Mouse (Mus musculus) MN1 (cell line): ENCODE measurements around the gene Nmrk1.
A peak's percentile ranks its signal among the peaks of the same experiment; 100 is the strongest.

Experiments used
- DNase-seq: peaks from one replicate; pipeline ENCODE4 v3.0.0-alpha.2; 2016; ENCODE audit warnings: low spot score

Nmrk1 gene

GRCm38 (mm10) chr19:18617504-18617903 is 14.2 kb upstream of the Nmrk1 start:
- no peak for DNase-seq

- DNase-seq, result no peak
Measured at GRCm38 (mm10) chr19:18619060-18619459, 12.7 kb upstream of the Nmrk1 start.

GRCm38 (mm10) chr19:18619691-18620090 is 12.1 kb upstream of the Nmrk1 start:
- no peak for DNase-seq

- DNase-seq, result no peak
Measured at GRCm38 (mm10) chr19:18623894-18624293, 7.9 kb upstream of the Nmrk1 start.

- DNase-seq, result no peak
Measured at GRCm38 (mm10) chr19:18629589-18629988, 2.2 kb upstream of the Nmrk1 start.

- no peak for DNase-seq
Measured at GRCm38 (mm10) chr19:18630221-18631119, 1.3 kb upstream of the Nmrk1 start.

GRCm38 (mm10) chr19:18631161-18631643 is 548 bp upstream of the Nmrk1 start:
- DNase-seq, result peak; percentile 35

GRCm38 (mm10) chr19:18632231-18633185 is 758 bp downstream of the Nmrk1 start:
- no peak for DNase-seq

- DNase-seq, result no peak
Measured at GRCm38 (mm10) chr19:18637954-18638353, 6.2 kb downstream of the Nmrk1 start.

GRCm38 (mm10) chr19:18638949-18639348 is 7.2 kb downstream of the Nmrk1 start:
- no peak for DNase-seq

GRCm38 (mm10) chr19:18639552-18639951 is 7.8 kb downstream of the Nmrk1 start:
- DNase-seq, result no peak

GRCm38 (mm10) chr19:18641001-18641400 is 9.3 kb downstream of the Nmrk1 start:
- no peak for DNase-seq

- DNase-seq, result no peak
Measured at GRCm38 (mm10) chr19:18643411-18643810, 11.7 kb downstream of the Nmrk1 start.

GRCm38 (mm10) chr19:18644084-18644483 is 12.3 kb downstream of the Nmrk1 start:
- DNase-seq, result peak; percentile 53

GRCm38 (mm10) chr19:18646397-18646796 is 14.6 kb downstream of the Nmrk1 start:
- DNase-seq, result no peak

- no peak for DNase-seq
Measured at GRCm38 (mm10) chr19:18646853-18647420, 15.2 kb downstream of the Nmrk1 start.

- DNase-seq, result no peak
Measured at GRCm38 (mm10) chr19:18647775-18648557, 16.2 kb downstream of the Nmrk1 start.

- DNase-seq, result no peak
Measured at GRCm38 (mm10) chr19:18648558-18648945, 16.8 kb downstream of the Nmrk1 start.

- no peak for DNase-seq
Measured at GRCm38 (mm10) chr19:18649955-18650354, 18.2 kb downstream of the Nmrk1 start.

- no peak for DNase-seq
Measured at GRCm38 (mm10) chr19:18650473-18650872, 18.7 kb downstream of the Nmrk1 start.

GRCm38 (mm10) chr19:18652592-18652991 is 20.8 kb downstream of the Nmrk1 start:
- peak; percentile 45 for DNase-seq
